Mouse (Mus musculus) skeletal muscle tissue, postnatal 0 days (tissue): ENCODE data around the gene Tmem236. TPM values are rescaled to one million over a fixed set of nuclear protein-coding genes. Genes with fewer than 3 reads are reported as not detected.
A peak's percentile ranks its signal among the peaks of the same experiment; 100 is the strongest.

Experiments used
- microRNA counts: library from miRNA; unstranded; fragments of <30 nt; microRNA quantifications from one replicate; lab custom pipeline; 2015
- microRNA-seq, 2 experiments: library from miRNA; unstranded; fragments of <30 nt; microRNA quantifications; one replicate each; pipeline ENCODE4; 2016
- polyA plus RNA-seq: library from polyadenylated mRNA; unstranded; fragments of >200 nt; fragmentation: Nextera tagmentation; extraction: Ambion mirVana; gene quantifications from 2 replicates; pipeline ENCODE4 v1.2.1, GENCODE M21; 2015

The Tmem236 gene
- 0.12 and 0.13 TPM in 2 replicates for polyA plus RNA-seq

DNA sequence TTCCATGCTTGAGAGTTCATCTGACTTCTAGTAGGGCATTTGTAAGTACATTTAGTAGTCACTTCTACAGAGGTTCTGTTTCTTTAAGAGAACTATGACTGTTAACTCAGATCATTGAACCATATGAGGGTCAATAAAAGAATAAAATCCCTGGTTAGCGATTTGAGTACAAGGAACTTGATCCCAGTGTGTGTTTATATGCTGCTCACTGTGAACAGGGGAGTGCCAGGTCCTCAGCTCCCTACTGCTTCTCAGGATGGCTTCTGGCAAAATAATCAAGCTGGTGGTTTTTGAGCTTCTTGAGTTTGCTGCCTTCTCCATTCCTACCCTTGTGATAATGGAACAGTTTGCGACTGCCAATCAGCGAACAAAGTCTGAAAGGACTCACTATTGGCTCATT lies at the start of gene Tmem236:
Gene Tmem236 (plus strand): TSS at position 190 of the 400 bp plus-strand sequence.

DNA sequence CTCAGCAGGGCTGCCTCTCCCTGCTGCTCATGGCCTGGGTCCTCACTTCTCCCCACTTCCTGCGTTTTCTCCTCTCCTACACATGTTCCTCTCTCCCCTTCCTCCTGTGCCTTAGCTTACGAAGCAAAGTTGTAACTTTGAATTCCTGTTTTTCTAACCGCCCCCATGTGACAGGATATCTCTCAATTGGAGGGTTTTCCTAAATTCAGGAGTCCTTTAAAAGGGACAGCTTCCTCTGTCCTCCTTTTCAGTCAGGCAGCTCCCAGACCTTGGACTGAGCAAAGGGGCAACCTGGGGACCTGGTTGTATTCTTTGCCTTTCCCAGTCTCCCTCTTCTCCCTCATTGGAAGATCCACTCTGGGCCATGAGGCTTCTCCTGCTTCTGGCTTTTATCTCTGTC lies 54.8 kb downstream of the Tmem236 start, which contains the start of gene Mrc1:
Gene Mrc1 (plus strand): TSS at position 244 of the 400 bp plus-strand sequence.

MicroRNAs encoded within 50 kb of the gene (microRNA counts, 519-probe panel; counts per million panel counts)
- microRNA mmu-miR-511 (lab: Ali Mortazavi, UCI): 296 counts per million, percentile 58 among the panel's probes with 10 or more counts

Small RNA genes within 50 kb of the gene (microRNA-seq; reads per million reads assigned to microRNA genes)
- gene Mir511: 12.1 to 13.2 reads per million in 2 experiments

Other genes with a start within 250 kb of the Tmem236 start
- 471 and 532 TPM in 2 replicates for gene Hacd1, start 118.4 kb upstream of the Tmem236 start, polyA plus RNA-seq
- gene Stam, start 100.4 kb upstream of the Tmem236 start, polyA plus RNA-seq: 46.3 and 50.0 TPM in 2 replicates
- gene Mrc1, start 54.9 kb downstream of the Tmem236 start, polyA plus RNA-seq: 14.0 and 21.0 TPM in 2 replicates
- 0.12 and 0.33 TPM in 2 replicates for gene Slc39a12, start 213.8 kb downstream of the Tmem236 start, polyA plus RNA-seq